Mouse (Mus musculus) lung, embryonic 16.5 days (tissue): ENCODE results near the gene Nkrf. TPM values are rescaled to one million over a fixed set of nuclear protein-coding genes. Genes with fewer than 3 reads are reported as not detected.

Experiments
- polyA plus RNA-seq: library from polyadenylated mRNA; unstranded; fragments of >200 nt; fragmentation: Nextera tagmentation; extraction: Ambion mirVana; gene quantifications from 2 replicates; pipeline ENCODE4 v1.2.1, GENCODE M21; 2015

The Nkrf gene
- polyA plus RNA-seq, 1 experiment from 2014 or later = 1.8 TPM

Other genes with a start within 250 kb of the Nkrf start
- gene Slc25a43, start 159.2 kb downstream of the Nkrf start, polyA plus RNA-seq = 2.3 and 2.5 TPM in 2 replicates
- gene Slc25a5, start 107.2 kb downstream of the Nkrf start, polyA plus RNA-seq = 576 and 581 TPM in 2 replicates
- gene Ube2a, start 29.0 kb downstream of the Nkrf start, polyA plus RNA-seq = 131 and 141 TPM in 2 replicates
- 33.6 and 38.7 TPM in 2 replicates for gene C330007P06Rik, start 28.8 kb downstream of the Nkrf start, polyA plus RNA-seq
- 16.7 and 18.6 TPM in 2 replicates for gene Sept6, start 88.9 kb upstream of the Nkrf start, polyA plus RNA-seq
- gene Sowahd, start 145.9 kb upstream of the Nkrf start, polyA plus RNA-seq = not detected in 2 replicates
- gene Rpl39, start 182.5 kb upstream of the Nkrf start, polyA plus RNA-seq = 511 and 600 TPM in 2 replicates
- 17.2 and 19.4 TPM in 2 replicates for gene Upf3b, start 207.4 kb upstream of the Nkrf start, polyA plus RNA-seq
- 14.2 and 15.4 TPM in 2 replicates for gene Nkap, start 223.9 kb upstream of the Nkrf start, polyA plus RNA-seq